13 mouse cellular contexts compared by ENCODE assay signal in the genomic region with DNA sequence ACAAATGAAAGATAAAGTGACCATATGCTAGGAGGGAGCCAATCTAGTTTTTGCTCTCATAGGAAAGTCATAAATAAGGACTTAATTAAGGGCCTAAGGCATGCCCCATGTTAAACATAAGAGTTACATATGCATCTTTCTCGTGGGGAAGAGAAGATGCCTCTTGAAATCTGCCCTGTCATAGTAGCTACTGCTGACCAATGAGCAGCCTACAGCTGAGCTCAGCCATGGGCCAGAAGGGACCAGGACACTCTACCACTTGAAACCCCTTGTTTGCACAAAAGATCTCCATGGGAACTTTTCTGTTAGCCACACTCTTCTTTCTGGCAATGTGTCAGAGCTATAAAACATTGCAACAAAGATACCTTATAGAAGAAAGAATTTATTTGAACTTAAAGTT. TPM values are rescaled to one million over a fixed set of nuclear protein-coding genes. Genes with fewer than 3 reads are reported as not detected.
DNase-seq lines count a peak whose midpoint lies in the region; ATAC-seq and TF ChIP-seq lines count a peak whose summit lies in the region.
"Had no signal": no experiment of that assay in that cellular context is flagged by ENCODE, and none has a peak within 500 bp of the region (broad histone marks: within the 10 kb centered on the region; RNA-seq: fewer than 3 reads in every experiment).

No protein-coding gene starts in this region.

- H3K9ac ChIP-seq in intestine, embryonic 15.5 days, result no peak overlapping the region
- H3K9ac ChIP-seq in intestine, postnatal 0 days (ENCODE audit: low read depth, low read length), result no peak overlapping the region
- H3K9ac ChIP-seq in CH12.LX (ENCODE audit: insufficient read depth, low read depth), result peak overlapping the region; percentile 76
- peak overlapping the region; percentile 3; the same call in 1 of the 2 replicates for H3K9ac ChIP-seq in liver, postnatal 0 days (replicated peaks)
- H3K9ac ChIP-seq in hindbrain, embryonic 11.5 days (ENCODE audit: low read depth, low read length), result no peak overlapping the region
- H3K9ac ChIP-seq: embryonic facial prominence, embryonic 15.5 days had no signal

- WGBS in intestine, embryonic 15.5 days, result 28% methylated on average over 1 of the region's 1 CpGs
- WGBS in intestine, postnatal 0 days, result 24% methylated on average over 1 of the region's 1 CpGs
- WGBS in liver, postnatal 0 days (ENCODE audit: insufficient replicate concordance), result 33% methylated on average over 1 of the region's 1 CpGs
- 79% methylated on average over 1 of the region's 1 CpGs for WGBS in hindbrain, embryonic 11.5 days

- TF ChIP-seq CTCF in intestine, postnatal 0 days (IDR thresholded peaks at IDR 0.05; ENCODE audit: low read depth), result no peak
- TF ChIP-seq CTCF in CH12.LX (conservative IDR thresholded peaks at IDR 0.05 in 1 of 2, IDR thresholded peaks at IDR 0.05 in 1 of 2; ENCODE audit: low read depth in 2 of 2, low read length in 2 of 2), result no peak
- TF ChIP-seq CTCF in liver, postnatal 0 days (IDR thresholded peaks at IDR 0.05; ENCODE audit: low read depth), result no peak

- no peaks in the 10 kb centered on the region for H3K36me3 ChIP-seq in intestine, embryonic 15.5 days
- H3K36me3 ChIP-seq in intestine, postnatal 0 days (ENCODE audit: control insufficient read depth, insufficient read depth), result 0 out of 2 replicates have a peak, but pooled peaks cover under 1% of the 10 kb centered on the region
- no peaks in the 10 kb centered on the region for H3K36me3 ChIP-seq in CH12.LX (replicated peaks in 1 of 2; ENCODE audit: control insufficient read depth in 1 of 2, insufficient read depth in 1 of 2, low read length in 1 of 2)
- H3K36me3 ChIP-seq in liver, postnatal 0 days (replicated peaks; ENCODE audit: insufficient read depth, low read length), result no peaks in the 10 kb centered on the region
- H3K36me3 ChIP-seq in hindbrain, embryonic 11.5 days (ENCODE audit: control insufficient read depth, insufficient read depth, low read length), result no peaks in the 10 kb centered on the region
- H3K36me3 ChIP-seq: embryonic facial prominence, embryonic 15.5 days; hindbrain, embryonic 10.5 days had no signal

- peaks cover 5% of the 10 kb centered on the region; the same call in 1 of the 2 replicates for H3K4me1 ChIP-seq in intestine, embryonic 15.5 days (replicated peaks)
- 0 out of 2 replicates have a peak, but pooled peaks cover 3% of the 10 kb centered on the region for H3K4me1 ChIP-seq in intestine, postnatal 0 days (replicated peaks; ENCODE audit: control insufficient read depth, insufficient read depth, low read length)
- peaks cover 5 to 24% of the 10 kb centered on the region in 2 experiments; a peak in 3 of 4 replicates for H3K4me1 ChIP-seq in CH12.LX (ENCODE audit: control insufficient read depth in 1 of 2, insufficient read depth in 2 of 2)
- H3K4me1 ChIP-seq in liver, postnatal 0 days (ENCODE audit: insufficient read depth), result 0 out of 2 replicates have a peak, but pooled peaks cover 3% of the 10 kb centered on the region
- H3K4me1 ChIP-seq in hindbrain, embryonic 11.5 days (replicated peaks; ENCODE audit: control insufficient read depth, insufficient read depth, low read length), result no peaks in the 10 kb centered on the region

- no peaks in the 10 kb centered on the region; the same call in 1 of the 2 replicates for H3K79me2 ChIP-seq in CH12.LX (replicated peaks; ENCODE audit: control insufficient read depth, extremely low read depth, insufficient read depth, poor library complexity, severe bottlenecking)

- H3K9me3 ChIP-seq in intestine, embryonic 15.5 days, result no peaks in the 10 kb centered on the region
- H3K9me3 ChIP-seq in intestine, postnatal 0 days (ENCODE audit: control insufficient read depth), result no peaks in the 10 kb centered on the region
- H3K9me3 ChIP-seq in CH12.LX (replicated peaks; ENCODE audit: low read length), result no peaks in the 10 kb centered on the region
- H3K9me3 ChIP-seq in liver, postnatal 0 days (ENCODE audit: low read length), result no peaks in the 10 kb centered on the region
- no peaks in the 10 kb centered on the region for H3K9me3 ChIP-seq in hindbrain, embryonic 11.5 days (ENCODE audit: control insufficient read depth, low read length)
- H3K9me3 ChIP-seq: embryonic facial prominence, embryonic 15.5 days; hindbrain, embryonic 10.5 days had no signal

- H3K4me2 ChIP-seq in intestine, embryonic 15.5 days (replicated peaks), result 0 out of 2 replicates have a peak overlapping the region, but pooled peaks have one; percentile 29
- no peak overlapping the region; the same call in 1 of the 2 replicates for H3K4me2 ChIP-seq in intestine, postnatal 0 days (replicated peaks; ENCODE audit: low read depth)
- peak overlapping the region; percentile 60 for H3K4me2 ChIP-seq in CH12.LX (ENCODE audit: insufficient read depth, low read depth, poor library complexity, severe bottlenecking)
- peak overlapping the region; percentile 52 for H3K4me2 ChIP-seq in liver, postnatal 0 days (ENCODE audit: low read depth, low read length)
- H3K4me2 ChIP-seq in hindbrain, embryonic 11.5 days (replicated peaks; ENCODE audit: low read depth, low read length), result no peak overlapping the region

- in situ Hi-C loops in CH12.LX (cut with MboI; ENCODE audit: low pct_ligation_motif_present, low pct_unique_long_range_greater_than_20kb, low sequenced_read_pairs), result no loop called here

- no peak overlapping the region for H3K4me3 ChIP-seq in intestine, embryonic 15.5 days (replicated peaks)
- no peak overlapping the region for H3K4me3 ChIP-seq in intestine, postnatal 0 days (ENCODE audit: low read depth, low read length)
- peak overlapping the region in 1 of 3 experiments; percentile 40 for H3K4me3 ChIP-seq in CH12.LX (replicated peaks in 1 of 3; ENCODE audit: low read depth in 2 of 3, low read length in 2 of 3, poor library complexity in 1 of 3)
- peak overlapping the region; percentile 24; the same call in 1 of the 2 replicates for H3K4me3 ChIP-seq in liver, postnatal 0 days (ENCODE audit: low read depth, low read length)
- no peak overlapping the region for H3K4me3 ChIP-seq in hindbrain, embryonic 11.5 days (ENCODE audit: low read depth, low read length)
- H3K4me3 ChIP-seq: embryonic facial prominence, embryonic 15.5 days; hindbrain, embryonic 10.5 days had no signal

- dilution Hi-C loops in CH12.LX (cut with MboI; ENCODE audit: extremely low pct_ligation_motif_present, extremely low pct_unique_long_range_greater_than_20kb, low sequenced_read_pairs), result no loop called here

- ATAC-seq in intestine, embryonic 15.5 days, result peak; percentile 47; the same call in 1 of the 2 replicates
- no peak for ATAC-seq in intestine, postnatal 0 days
- ATAC-seq in erythroid progenitor cell, adult 5-6 weeks (replicated peaks; ENCODE audit: low FRiP score, poor library complexity, severe bottlenecking), result peak; percentile 76
- ATAC-seq in liver, postnatal 0 days, result peak; percentile 85
- no peak for ATAC-seq in hindbrain, embryonic 11.5 days (ENCODE audit: low FRiP score)

- no peak for TF ChIP-seq EP300 in CH12.LX (IDR thresholded peaks at IDR 0.05; ENCODE audit: low read length)
- TF ChIP-seq EP300 in liver, postnatal 0 days (IDR thresholded peaks at IDR 0.05; ENCODE audit: low read depth), result no peak

- no peaks in the 10 kb centered on the region for H3K27me3 ChIP-seq in intestine, embryonic 15.5 days (replicated peaks)
- no peaks in the 10 kb centered on the region for H3K27me3 ChIP-seq in intestine, postnatal 0 days (replicated peaks; ENCODE audit: control insufficient read depth, insufficient read depth, low read length)
- no peaks in the 10 kb centered on the region for H3K27me3 ChIP-seq in CH12.LX (replicated peaks)
- no peaks in the 10 kb centered on the region for H3K27me3 ChIP-seq in liver, postnatal 0 days (ENCODE audit: insufficient read depth, low read length)
- no peaks in the 10 kb centered on the region for H3K27me3 ChIP-seq in hindbrain, embryonic 11.5 days (ENCODE audit: control insufficient read depth, insufficient read depth, low read length)
- H3K27me3 ChIP-seq: embryonic facial prominence, embryonic 15.5 days had no signal

- TF ChIP-seq RAD21 in CH12.LX (IDR thresholded peaks at IDR 0.05; ENCODE audit: low read depth, low read length), result no peak

- DNase-seq in CH12.LX (ENCODE audit: extremely low read depth), result peak; percentile 35
- no peak for DNase-seq in liver, postnatal 0 days
- DNase-seq in layer of hippocampus, adult 8-10 months (ENCODE audit: low spot score in 2 of 2), result no peak
- DNase-seq in T-cell, adult 2 months (ENCODE audit: low spot score), result no peak
- DNase-seq in hindbrain, embryonic 11.5 days (ENCODE audit: low spot score), result no peak
- DNase-seq: cerebellum, adult 11-12 months; lung, adult 2 months; right cerebral cortex, adult 18-20 months had no signal

- peak overlapping the region; percentile 27; the same call in 1 of the 2 replicates for H3K27ac ChIP-seq in intestine, embryonic 15.5 days
- H3K27ac ChIP-seq in intestine, postnatal 0 days (ENCODE audit: low read depth, low read length), result no peak overlapping the region
- H3K27ac ChIP-seq in CH12.LX (ENCODE audit: insufficient read depth, low read depth), result peak overlapping the region; percentile 82
- peak overlapping the region; percentile 30; the same call in 1 of the 2 replicates for H3K27ac ChIP-seq in liver, postnatal 0 days (ENCODE audit: low read depth)
- H3K27ac ChIP-seq in hindbrain, embryonic 11.5 days (ENCODE audit: low read depth, low read length), result no peak overlapping the region
- H3K27ac ChIP-seq: embryonic facial prominence, embryonic 15.5 days; hindbrain, embryonic 10.5 days had no signal

- TF ChIP-seq POLR2A in CH12.LX (IDR thresholded peaks at IDR 0.05; ENCODE audit: low read depth, low read length), result no peak

RNA-seq across cellular contexts. Expression of a gene that starts 19.4 kb away (rescaled TPM):
- polyA plus RNA-seq in intestine, embryonic 15.5 days (2015; fragmentation: Nextera tagmentation; extraction: Ambion mirVana), result 13.1 and 14.7 TPM in 2 replicates
- polyA plus RNA-seq in intestine, postnatal 0 days (2015; fragmentation: Nextera tagmentation; extraction: Ambion mirVana), result 151 and 152 TPM in 2 replicates
- total RNA-seq in CH12.LX (2012; rRNA removed) (0.04 TPM in 1 of 2 replicates, not detected in the other), CH12.LX (2014; rRNA removed) (0.08 and 0.15 TPM in 2 replicates)
- 0.24 and 0.48 TPM in 2 replicates for polyA plus RNA-seq in CH12.LX (2012; ENCODE audit: insufficient read length, low read depth)
- 1.3 and 2.9 TPM in 2 replicates for total RNA-seq in erythroid progenitor cell, adult 5-6 weeks (2015; ENCODE audit: low replicate concordance)
- total RNA-seq in erythroid progenitor cell, adult 5-6 weeks (2017; ENCODE audit: low replicate concordance), result 0.30 and 1.4 TPM in 2 replicates
- 4.9 and 5.2 TPM in 2 replicates for polyA plus RNA-seq in liver, postnatal 0 days (2015; fragmentation: Nextera tagmentation; extraction: Ambion mirVana)
- total RNA-seq in layer of hippocampus, adult 8-10 months (2022), result under 1 TPM; 0.51 to 0.89 (median 0.78) TPM
- polyA plus RNA-seq in hindbrain, embryonic 11.5 days (2014; fragmentation: Nextera tagmentation; extraction: Ambion mirVana), result 4.9 and 5.7 TPM in 2 replicates

RNA-seq across cellular contexts. Expression of a gene that starts 46.5 kb away (rescaled TPM):
- 16.1 and 16.3 TPM in 2 replicates for polyA plus RNA-seq in intestine, embryonic 15.5 days (2015; fragmentation: Nextera tagmentation; extraction: Ambion mirVana)
- 5.7 and 5.8 TPM in 2 replicates for polyA plus RNA-seq in intestine, postnatal 0 days (2015; fragmentation: Nextera tagmentation; extraction: Ambion mirVana)
- total RNA-seq in CH12.LX (2012; rRNA removed) (43.5 and 43.6 TPM in 2 replicates), CH12.LX (2014; rRNA removed) (45.6 and 46.7 TPM in 2 replicates)
- polyA plus RNA-seq in CH12.LX (2012; ENCODE audit: insufficient read length, low read depth), result 37.1 and 45.7 TPM in 2 replicates
- total RNA-seq in erythroid progenitor cell, adult 5-6 weeks (2015; ENCODE audit: low replicate concordance), result 14.4 and 22.6 TPM in 2 replicates
- 14.2 and 35.2 TPM in 2 replicates for total RNA-seq in erythroid progenitor cell, adult 5-6 weeks (2017; ENCODE audit: low replicate concordance)
- polyA plus RNA-seq in liver, postnatal 0 days (2015; fragmentation: Nextera tagmentation; extraction: Ambion mirVana), result 3.0 and 3.4 TPM in 2 replicates
- total RNA-seq in layer of hippocampus, adult 8-10 months (2022), result 10 to 100 TPM; 35.6 to 43.2 (median 38.1) TPM
- 29.1 and 32.2 TPM in 2 replicates for polyA plus RNA-seq in hindbrain, embryonic 11.5 days (2014; fragmentation: Nextera tagmentation; extraction: Ambion mirVana)

Comparison
In these comparisons a context has a peak if more than half of its experiments do, and no peak if none do; other contexts are left out.
1. ATAC-seq: peak in intestine, embryonic 15.5 days (single experiment), erythroid progenitor cell, adult 5-6 weeks (single experiment) and liver, postnatal 0 days (single experiment); none in intestine, postnatal 0 days (single experiment) and hindbrain, embryonic 11.5 days (single experiment).
2. H3K27ac ChIP-seq: peak in intestine, embryonic 15.5 days (single experiment), CH12.LX (single experiment) and liver, postnatal 0 days (single experiment); none in intestine, postnatal 0 days (single experiment) and hindbrain, embryonic 11.5 days (single experiment).
3. H3K4me2 ChIP-seq: peak in intestine, embryonic 15.5 days (single experiment), CH12.LX (single experiment) and liver, postnatal 0 days (single experiment); none in intestine, postnatal 0 days (single experiment) and hindbrain, embryonic 11.5 days (single experiment).
4. H3K9ac ChIP-seq: peak in CH12.LX (single experiment) and liver, postnatal 0 days (single experiment); none in intestine, embryonic 15.5 days (single experiment), intestine, postnatal 0 days (single experiment) and hindbrain, embryonic 11.5 days (single experiment).